Mouse (Mus musculus) right cerebral cortex, adult 18-20 months (tissue): ENCODE results near the gene Anxa7.

ENCODE experiments used
- DNase-seq: peaks from one replicate; pipeline ENCODE4 v3.0.0; 2022; ENCODE audit warnings: mixed read lengths

Gene Anxa7

DNA sequence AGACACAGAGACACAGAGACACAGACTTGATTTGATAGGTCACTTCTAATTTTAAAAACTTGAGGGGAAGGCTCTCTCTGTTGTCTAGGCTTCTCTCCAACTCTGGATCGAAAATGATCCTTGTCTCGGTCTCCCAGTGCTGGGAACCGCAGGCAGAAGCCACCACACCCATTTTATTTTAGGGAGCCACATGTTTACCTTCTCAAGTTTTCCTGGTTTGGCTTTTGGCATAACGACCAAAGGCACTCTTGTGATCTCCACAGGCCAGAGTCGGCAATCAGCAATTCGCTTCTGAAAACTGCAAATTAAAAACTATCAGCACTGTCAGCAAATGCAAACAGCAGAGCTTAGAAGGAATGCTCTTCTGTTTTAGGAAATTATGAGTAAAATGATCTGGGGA lies 48.2 kb downstream of the Anxa7 start:
- no peak for DNase-seq

DNA sequence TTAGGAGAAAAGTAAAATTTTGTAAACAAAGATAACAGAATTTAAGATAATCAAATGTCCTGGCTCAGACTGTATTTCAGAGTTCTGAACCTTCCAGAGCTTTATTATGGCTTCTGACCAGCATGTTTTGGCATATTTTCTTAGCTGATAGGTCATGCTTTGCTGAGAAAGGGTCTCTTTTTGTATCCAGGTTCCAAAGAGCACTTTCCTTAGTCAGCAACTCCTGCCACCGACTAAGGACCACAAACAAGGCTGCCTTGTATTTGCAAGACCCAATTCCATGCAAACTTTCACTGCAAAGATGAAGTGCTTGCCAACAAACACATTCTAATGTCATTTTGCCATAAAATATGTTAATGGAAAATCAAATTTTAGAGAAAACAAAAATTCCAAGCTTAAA lies 50.1 kb downstream of the Anxa7 start:
- no peak for DNase-seq

DNA sequence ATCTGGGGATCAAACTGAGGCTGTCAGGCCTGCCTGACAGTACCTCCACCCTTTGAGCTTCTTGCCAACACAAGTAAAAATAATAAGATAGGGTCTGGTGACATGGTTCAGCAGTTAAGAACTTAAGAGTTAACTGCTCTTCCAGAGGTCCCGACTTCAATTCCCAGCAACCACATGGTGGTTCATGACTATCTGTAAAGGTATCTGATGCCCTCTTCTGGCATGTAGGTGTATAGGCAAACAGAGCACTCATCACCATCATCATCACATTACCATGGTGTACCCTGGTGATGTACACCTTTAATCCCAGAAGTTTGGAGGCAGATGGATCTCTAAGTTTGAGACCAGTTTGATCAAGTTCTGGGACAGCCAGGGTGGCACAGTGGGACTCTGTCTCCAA lies 51.3 kb downstream of the Anxa7 start:
- DNase-seq = no peak

DNA sequence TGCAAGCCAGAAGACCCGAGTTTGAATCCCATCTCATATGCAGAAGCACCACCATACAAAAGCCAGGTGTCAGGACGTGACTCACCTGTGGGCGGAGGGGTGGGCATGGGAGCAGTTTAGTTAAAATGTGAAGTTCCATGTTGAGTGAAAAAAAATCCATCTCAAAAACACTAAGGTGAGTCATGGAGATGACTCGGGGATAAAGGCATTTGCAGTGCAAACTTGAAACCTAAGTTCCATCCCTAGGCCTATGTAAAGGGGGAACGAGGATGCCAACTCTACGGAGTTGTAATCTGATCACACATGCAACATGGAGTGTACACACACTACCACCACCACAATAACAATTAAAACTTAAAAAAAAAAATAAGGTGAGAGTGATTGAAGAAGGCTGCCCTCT lies 56.9 kb downstream of the Anxa7 start:
- no peak for DNase-seq

DNA sequence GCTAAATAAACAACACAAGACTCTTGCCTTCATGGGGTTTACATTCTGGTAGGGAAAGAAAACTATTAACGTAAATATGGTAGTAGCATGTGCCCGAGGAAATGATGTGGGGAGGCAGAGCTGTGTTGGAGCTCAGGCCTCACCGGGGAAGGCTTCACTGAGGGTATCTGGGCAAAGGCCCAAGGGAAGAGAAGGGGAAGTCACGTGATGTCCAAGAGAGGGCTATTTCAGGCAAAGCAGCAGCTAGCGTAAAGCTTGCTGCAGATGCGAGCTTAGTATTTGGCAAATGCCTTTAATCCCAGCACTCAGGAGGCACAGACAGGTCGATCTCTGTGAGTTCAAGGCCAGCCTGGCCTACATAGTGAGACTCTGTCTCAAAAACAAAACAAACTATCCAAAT lies 57.7 kb downstream of the Anxa7 start:
- no peak for DNase-seq
